Mouse (Mus musculus) heart, adult 18-20 months (tissue): ENCODE results near the gene AA986860. TPM values are rescaled to one million over a fixed set of nuclear protein-coding genes. Genes with fewer than 3 reads are reported as not detected.
A peak's percentile ranks its signal among the peaks of the same experiment; 100 is the strongest.

Experiments used
- DNase-seq, 2 experiments: peaks; one replicate each; pipeline ENCODE4 v3.0.0; 2021 to 2022; ENCODE audit warnings: mixed read lengths in 1 of 2
- total RNA-seq, 2 experiments: library from RNA; stranded (reverse); gene quantifications; 2 replicates each; pipeline ENCODE4 v1.2.3; 2021

The AA986860 gene
- total RNA-seq, 2 experiments from 2014 or later, result 0.45 to 0.77 TPM

GRCm38 (mm10) chr1:130775691-130776331 lies 44.0 kb downstream of the AA986860 start:
- no peak for DNase-seq

DNA sequence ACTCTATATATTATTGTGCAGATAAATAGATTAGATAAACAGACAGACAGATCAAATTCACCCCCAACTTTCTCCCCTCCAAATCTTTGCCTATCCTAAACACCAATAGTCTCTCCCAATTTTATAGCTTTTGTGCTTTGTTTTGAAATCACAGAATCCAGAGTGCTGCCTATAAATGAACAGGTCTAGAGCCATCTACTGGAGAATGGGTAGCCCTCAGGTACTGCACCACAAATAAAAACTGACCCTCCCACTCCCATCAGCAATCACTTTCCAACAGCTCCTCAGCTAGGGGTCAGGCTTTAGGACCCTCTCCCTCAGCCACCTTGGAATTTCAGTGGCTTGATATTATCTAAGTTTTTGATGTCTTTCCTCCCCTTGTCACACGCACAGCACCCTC lies 44.9 kb downstream of the AA986860 start:
- no peak for DNase-seq

- no peak for DNase-seq
Measured at GRCm38 (mm10) chr1:130779867-130780266, 48.1 kb downstream of the AA986860 start.

DNA sequence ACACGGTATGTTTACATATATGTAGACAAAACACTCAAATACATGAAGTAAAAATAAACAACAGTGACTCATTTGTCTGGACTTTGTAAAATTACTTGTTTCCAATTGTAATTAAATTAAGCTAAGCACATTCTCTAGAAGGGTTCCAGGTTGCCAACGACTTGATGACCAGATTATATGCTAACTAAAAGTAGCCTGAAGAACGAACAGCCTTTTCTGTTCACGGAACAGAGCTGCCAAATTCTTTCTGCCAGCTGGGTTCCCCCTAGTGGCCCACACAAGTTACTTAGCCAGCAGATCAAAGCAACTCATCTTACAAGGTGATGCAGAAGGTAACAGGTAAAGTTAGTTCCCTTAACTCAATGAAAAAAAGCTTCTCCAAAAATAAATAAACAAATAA lies 52.3 kb downstream of the AA986860 start:
- peak; percentile 14 to 17 for DNase-seq

- no peak for DNase-seq
Measured at GRCm38 (mm10) chr1:130787001-130787400, 55.2 kb downstream of the AA986860 start.

DNA sequence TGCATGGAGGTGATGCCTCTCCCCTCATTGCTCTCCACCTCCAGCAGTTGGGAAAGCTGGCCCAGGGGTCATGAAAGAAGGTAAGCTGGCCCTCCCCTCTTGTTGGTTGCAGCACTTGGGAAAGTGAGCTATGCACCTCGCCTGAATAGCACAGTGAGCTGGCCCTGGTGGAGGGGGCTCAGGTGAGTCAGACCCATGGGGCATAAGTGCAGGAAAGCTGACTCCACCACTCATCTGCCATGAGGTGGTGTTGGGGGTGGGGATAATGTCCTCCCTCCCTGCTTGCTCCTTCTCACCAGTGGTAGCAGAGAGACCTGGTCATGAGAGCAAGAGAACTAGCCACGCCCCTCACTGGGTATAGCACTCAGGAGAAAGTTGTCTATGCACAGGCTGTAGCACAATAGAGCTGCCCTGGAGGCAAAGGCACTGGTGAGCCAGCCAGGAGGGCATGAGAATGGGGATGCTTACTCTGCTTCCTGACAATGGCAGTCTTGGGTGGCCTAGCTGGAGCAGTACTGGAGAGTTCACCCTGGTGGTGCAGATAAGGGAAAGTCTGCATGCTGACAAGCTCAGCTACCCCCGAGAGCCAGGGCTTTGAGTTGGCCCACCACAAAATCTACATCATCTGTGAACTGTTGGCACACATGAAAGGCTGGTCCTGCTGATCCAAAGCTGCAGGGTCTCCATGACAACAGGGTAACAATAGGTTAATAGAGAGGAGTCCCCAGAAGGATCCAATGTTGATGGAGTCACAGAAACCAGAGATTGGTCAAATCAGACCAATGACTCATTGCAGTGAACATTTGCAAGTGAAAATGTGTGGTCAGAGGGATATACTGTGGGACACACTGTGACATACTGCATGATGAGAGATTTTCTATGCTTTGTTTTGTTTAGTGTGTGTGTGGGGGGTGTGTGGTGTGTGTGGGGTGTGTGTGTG lies 58.0 kb downstream of the AA986860 start:
- no peak for DNase-seq

Other genes with a start within 250 kb of the AA986860 start
- gene Zp3r, start 102.4 kb upstream of the AA986860 start, total RNA-seq, result not detected
- not detected for gene C4bp, start 70.3 kb upstream of the AA986860 start, total RNA-seq
- under 1 TPM; 0.18 to 0.27 TPM for gene Gm29427, start 16.2 kb upstream of the AA986860 start, total RNA-seq
- gene Yod1, start 14.6 kb upstream of the AA986860 start, total RNA-seq, result 1 to 10 TPM; 3.6 to 4.4 TPM
- gene Pfkfb2, start 2.7 kb upstream of the AA986860 start, total RNA-seq, result 10 to 100 TPM; 79.7 to 83.4 TPM
- under 1 TPM; 0.35 to 0.85 TPM for gene Fcamr, start 68.9 kb downstream of the AA986860 start, total RNA-seq
- gene Pigr, start 94.7 kb downstream of the AA986860 start, total RNA-seq, result 1 to 10 TPM in 1 of 2 experiments, not detected in 1; 4.2 TPM
- gene Fcmr, start 133.7 kb downstream of the AA986860 start, total RNA-seq, result 1 to 10 TPM; 2.2 to 8.5 TPM
- gene Il24, start 155.5 kb downstream of the AA986860 start, total RNA-seq, result not detected
- not detected for gene Il20, start 179.5 kb downstream of the AA986860 start, total RNA-seq
- gene Il19, start 208.1 kb downstream of the AA986860 start, total RNA-seq, result not detected